Mouse (Mus musculus) midbrain, postnatal 0 days (tissue): ENCODE data around the gene Ift122. TPM values are rescaled to one million over a fixed set of nuclear protein-coding genes. Genes with fewer than 3 reads are reported as not detected.

Experiments
- ATAC-seq: fragments of 200-750 bp; cut with Nextera tagmentation; 2 replicates; pipeline ENCODE4 v1.8.0; 2017; ENCODE audit warnings: moderate number of reproducible peaks, mild to moderate bottlenecking, moderate TSS enrichment, moderate library complexity; ENCODE audit not compliant: low FRiP score
- DNase-seq: peaks from one replicate; pipeline ENCODE4 v3.0.0-alpha.2; 2015; ENCODE audit warnings: low spot score
- H3K27ac ChIP-seq: fragments of 300-500 bp; sonication (generic); 2 replicates; pipeline ENCODE4 v1.5.1; 2014; ENCODE audit warnings: low read depth, mild to moderate bottlenecking, low read length, mixed read lengths
- H3K27me3 ChIP-seq: fragments of 300-500 bp; sonication (generic); 2 replicates; pipeline ENCODE4 v1.6.1; 2014; ENCODE audit warnings: low read length, control low read depth, mixed read lengths; ENCODE audit not compliant: insufficient read depth
- H3K36me3 ChIP-seq: fragments of 300-500 bp; sonication (generic); 2 replicates; pipeline ENCODE4 v1.6.1; 2014; ENCODE audit warnings: low read length, control low read depth, mixed read lengths; ENCODE audit not compliant: insufficient read depth
- H3K4me1 ChIP-seq: fragments of 300-500 bp; sonication (generic); 2 replicates; pipeline ENCODE4 v1.6.1; 2014; ENCODE audit warnings: mild to moderate bottlenecking, control low read depth, antibody characterized with exemption, low read length, mixed read lengths; ENCODE audit not compliant: insufficient read depth
- H3K4me2 ChIP-seq: fragments of 300-500 bp; sonication (generic); 2 replicates; pipeline ENCODE4 v1.6.1; 2014; ENCODE audit warnings: low read depth, mild to moderate bottlenecking, low read length, mixed read lengths; ENCODE audit not compliant: poor library complexity, severe bottlenecking
- H3K4me3 ChIP-seq: fragments of 300-500 bp; sonication (generic); 2 replicates; pipeline ENCODE4 v1.5.1; 2014; ENCODE audit warnings: low read depth, mild to moderate bottlenecking, low read length, moderate library complexity
- H3K9ac ChIP-seq: fragments of 300-500 bp; sonication (generic); replicated peaks from 2 replicates; pipeline ENCODE4 v1.6.1; 2014; ENCODE audit warnings: mild to moderate bottlenecking, low read length, moderate library complexity, mixed read lengths; ENCODE audit not compliant: poor library complexity, severe bottlenecking
- H3K9me3 ChIP-seq: fragments of 300-500 bp; sonication (generic); 2 replicates; pipeline ENCODE4 v1.6.1; 2016; ENCODE audit warnings: low read length, control low read depth
- CTCF ChIP-seq: IDR thresholded peaks from 2 replicates; pipeline ENCODE4 v1.5.1; 2016; ENCODE audit warnings: antibody characterized with exemption, mild to moderate bottlenecking
- WGBS: fragments of 180-500 bp; shearing (Covaris S2); extraction: QIAGEN DNeasy Blood & Tissue Kit; methylation state at CpG from one replicate; pipeline ENCODE4 v1.1.7; 2014; 5-methylcytosine and 5-hydroxymethylcytosine counted together
- polyA plus RNA-seq: library from polyadenylated mRNA; unstranded; fragments of >200 nt; fragmentation: Nextera tagmentation; extraction: Ambion mirVana; gene quantifications from 2 replicates; pipeline ENCODE4 v1.2.1, GENCODE M21; 2015
- total RNA-seq: library from RNA; depleted of rRNA; stranded (reverse); fragments of >200 nt; gene quantifications from 2 replicates; pipeline ENCODE4 v1.2.3, GENCODE M21; 2014

Gene Ift122
- total and polyA plus RNA-seq, 2 experiments from 2014 or later, result 24.3 to 31.7 TPM

DNA sequence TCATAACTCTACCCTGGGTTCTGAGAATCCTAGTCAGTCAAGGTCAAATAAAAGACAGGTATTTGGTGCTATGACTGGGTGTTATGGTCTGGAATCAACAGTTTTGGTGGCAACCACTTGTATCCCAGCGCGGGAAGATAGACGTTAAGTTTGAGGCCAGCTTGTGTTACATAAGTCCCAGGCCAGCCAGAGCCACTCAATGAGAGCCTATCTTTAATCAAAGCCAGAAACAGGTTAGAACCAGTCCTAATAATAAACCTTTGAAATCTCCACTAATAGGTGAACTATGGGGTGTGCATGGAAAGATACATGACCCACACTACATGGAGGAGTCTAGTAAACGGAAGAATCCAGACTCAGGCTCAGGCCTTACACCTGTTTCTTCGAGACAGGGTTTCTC, 14.5 kb upstream of the Ift122 start:
- Histone ChIP-seq H3K9ac (no peak overlapping the region), H3K36me3 (peaks cover 3% of the 10 kb centered on the region; the same call in 1 of the 2 replicates), H3K27ac (no peak overlapping the region), H3K27me3 (no peaks in the 10 kb centered on the region), H3K9me3 (no peaks in the 10 kb centered on the region), H3K4me1 (no peaks in the 10 kb centered on the region), H3K4me2 (peak overlapping the region; percentile 56), H3K4me3 (peak overlapping the region; percentile 32)
- ATAC-seq, result no peak; the same call in 1 of the 2 replicates
- TF ChIP-seq CTCF, result no peak
- WGBS, result 75% methylated on average over 5 of the region's 5 CpGs
- DNase-seq, result no peak

DNA sequence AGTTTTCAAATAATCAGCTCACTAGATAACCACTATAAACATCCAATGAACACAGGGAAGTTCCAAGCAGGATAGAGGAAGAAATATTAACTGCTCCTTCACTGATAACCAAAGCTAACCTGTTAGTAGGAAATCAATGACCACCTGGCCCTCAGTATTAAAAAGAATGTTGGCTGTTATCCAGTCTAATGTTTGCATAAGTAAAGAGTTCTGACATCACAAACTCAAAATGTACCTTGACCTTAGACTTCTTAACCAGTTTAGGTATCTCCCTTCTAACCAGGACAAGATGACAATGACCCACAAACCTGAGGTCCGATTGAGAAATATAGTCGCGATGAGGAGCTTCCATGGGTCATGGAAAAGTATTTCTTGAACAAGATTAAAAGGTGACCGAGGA, 8.3 kb upstream of the Ift122 start:
- no peak for ATAC-seq
- no peaks in the 10 kb centered on the region for H3K9me3 ChIP-seq
- no peak for DNase-seq
- H3K36me3 ChIP-seq, result peaks cover 11% of the 10 kb centered on the region; the same call in 1 of the 2 replicates
- no peak overlapping the region for H3K27ac ChIP-seq
- H3K27me3 ChIP-seq, result no peaks in the 10 kb centered on the region
- TF ChIP-seq CTCF, result no peak
- 94% methylated on average over 4 of the region's 4 CpGs for WGBS
- H3K4me3 ChIP-seq, result no peak overlapping the region
- H3K4me2 ChIP-seq, result no peak overlapping the region
- H3K9ac ChIP-seq, result no peak overlapping the region
- no peaks in the 10 kb centered on the region for H3K4me1 ChIP-seq

DNA sequence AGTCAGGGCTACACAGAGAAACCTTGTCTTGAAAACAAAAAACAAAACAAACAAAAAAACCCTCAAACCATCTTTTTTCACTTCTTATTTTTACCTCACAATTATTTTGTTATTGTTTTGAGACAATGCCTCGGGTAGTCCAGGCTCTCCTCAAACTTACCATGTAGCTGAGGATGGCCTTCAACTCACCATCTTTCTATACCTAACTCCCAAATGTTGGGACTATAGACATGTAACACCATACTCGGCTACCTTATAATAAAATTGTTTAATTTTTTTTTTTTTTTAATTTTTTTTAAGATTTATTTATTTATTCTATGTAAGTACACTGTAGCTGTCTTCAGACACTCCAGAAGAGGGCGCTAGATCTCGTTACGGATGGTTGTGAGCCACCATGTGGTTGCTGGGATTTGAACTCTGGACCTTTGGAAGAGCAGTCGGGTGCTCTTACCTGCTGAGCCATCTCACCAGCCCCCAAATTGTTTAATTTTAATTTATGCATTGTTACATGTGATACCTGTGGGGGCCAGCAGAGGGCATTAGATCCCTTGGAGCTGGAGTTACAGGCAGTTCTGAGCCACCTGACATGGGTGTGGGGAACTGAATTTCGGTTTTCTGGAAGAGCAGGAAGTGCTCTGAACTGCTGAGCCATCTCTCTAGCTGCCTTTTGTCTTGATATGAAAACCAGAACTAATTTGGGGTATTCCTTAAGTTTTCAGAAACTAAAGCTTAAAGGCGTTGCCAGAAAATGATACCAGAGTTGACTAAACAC, 6.4 kb upstream of the Ift122 start:
- no peak overlapping the region for H3K9ac ChIP-seq
- no peaks in the 10 kb centered on the region for H3K4me1 ChIP-seq
- H3K27me3 ChIP-seq, result no peaks in the 10 kb centered on the region
- no peak overlapping the region for H3K27ac ChIP-seq
- DNase-seq (peak; percentile 62), ATAC-seq (no peak; the same call in 1 of the 2 replicates)
- no peaks in the 10 kb centered on the region for H3K9me3 ChIP-seq
- TF ChIP-seq CTCF, result peak; percentile 75
- H3K36me3 ChIP-seq, result peaks cover 11% of the 10 kb centered on the region; the same call in 1 of the 2 replicates
- no peak overlapping the region for H3K4me2 ChIP-seq
- WGBS, result 31% methylated on average over 8 of the region's 8 CpGs
- no peak overlapping the region for H3K4me3 ChIP-seq

DNA sequence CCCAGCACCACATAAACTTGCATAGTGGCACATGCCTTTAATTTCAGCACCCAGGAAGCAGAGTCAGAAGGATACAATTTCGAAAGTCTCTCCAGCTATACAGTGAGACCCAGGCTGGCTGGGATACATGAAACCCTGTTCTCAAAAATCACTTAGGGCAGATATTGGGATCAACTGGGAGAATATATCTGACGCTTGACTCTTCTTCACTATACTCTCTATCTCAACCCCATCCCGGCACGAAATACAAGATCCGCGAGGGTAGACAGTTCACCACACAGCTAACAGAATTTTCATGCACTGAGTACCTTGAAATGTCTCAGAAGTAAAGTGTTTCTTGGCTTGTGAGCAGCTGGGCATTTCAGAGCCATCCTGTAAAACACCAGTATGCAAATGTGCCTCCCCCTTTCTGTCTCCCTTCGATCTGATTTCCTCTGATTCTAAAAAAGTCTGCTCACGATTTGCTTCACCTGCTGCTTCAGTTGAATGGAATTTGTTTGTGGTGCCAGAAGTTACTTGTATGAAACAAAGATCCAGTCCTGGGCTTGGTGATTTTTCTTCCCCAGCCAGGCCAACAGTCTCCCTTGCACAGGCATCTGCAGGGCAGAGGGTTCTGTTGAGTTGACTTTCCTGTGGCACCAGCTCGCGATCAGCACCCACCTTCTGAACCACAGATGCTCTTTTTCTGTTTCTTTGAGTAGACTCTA, 4.5 kb upstream of the Ift122 start:
- Histone ChIP-seq H3K27ac (no peak overlapping the region), H3K4me3 (no peak overlapping the region), H3K36me3 (peaks cover 8% of the 10 kb centered on the region; the same call in 1 of the 2 replicates), H3K4me2 (no peak overlapping the region), H3K4me1 (no peaks in the 10 kb centered on the region), H3K9me3 (no peaks in the 10 kb centered on the region), H3K9ac (no peak overlapping the region), H3K27me3 (no peaks in the 10 kb centered on the region)
- WGBS, result 94% methylated on average over 10 of the region's 10 CpGs
- ATAC-seq, result no peak
- no peak for TF ChIP-seq CTCF
- DNase-seq, result no peak

DNA sequence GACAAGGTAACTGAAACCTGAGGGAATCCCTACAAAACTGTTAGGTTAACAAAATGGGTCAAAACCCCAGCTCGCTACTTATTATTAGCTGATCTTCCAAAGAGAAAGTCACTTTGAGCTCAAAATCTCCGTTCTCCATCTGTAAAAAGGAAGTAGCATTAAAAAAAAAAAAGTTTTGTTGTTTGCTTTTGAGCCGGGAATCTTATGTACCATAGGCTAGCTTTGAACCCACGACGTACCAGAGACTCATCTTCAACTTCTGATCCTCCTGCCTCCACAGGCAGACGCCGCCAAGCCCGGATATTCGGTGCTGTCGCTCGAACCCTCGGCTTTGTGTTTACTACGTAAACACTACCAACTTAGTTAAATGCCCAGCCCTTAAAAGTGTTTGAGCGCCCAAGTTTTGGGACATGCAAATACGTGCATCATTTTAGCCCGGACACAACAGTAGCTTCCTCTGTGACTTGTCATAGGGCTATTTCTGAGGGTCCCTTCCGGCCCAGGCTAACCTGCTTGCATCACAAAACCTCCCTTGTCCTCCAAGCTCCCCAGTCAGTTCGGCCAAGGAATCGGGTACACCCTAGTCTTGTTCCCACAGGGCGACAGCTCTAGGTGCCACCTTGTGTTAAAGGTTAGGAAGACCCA, 702 bp upstream of the Ift122 start:
- Histone ChIP-seq H3K9me3 (no peaks in the 10 kb centered on the region), H3K4me1 (no peaks in the 10 kb centered on the region), H3K27me3 (no peaks in the 10 kb centered on the region), H3K4me2 (peak overlapping the region; percentile 78), H3K9ac (peak overlapping the region; percentile 52), H3K27ac (peak overlapping the region; percentile 57), H3K36me3 (no peaks in the 10 kb centered on the region), H3K4me3 (peak overlapping the region; percentile 56)
- DNase-seq (no peak), ATAC-seq (no peak)
- TF ChIP-seq CTCF, result no peak
- 6% methylated on average over 20 of the region's 20 CpGs for WGBS
